Mouse (Mus musculus) heart, embryonic 10.5 days (tissue): ENCODE data around the gene C1qtnf3. TPM values are rescaled to one million over a fixed set of nuclear protein-coding genes. Genes with fewer than 3 reads are reported as not detected.
A peak's percentile ranks its signal among the peaks of the same experiment; 100 is the strongest.

Experiments
- DNase-seq: peaks from one replicate; pipeline ENCODE4 v3.0.0-alpha.2; 2017; ENCODE audit warnings: low spot score
- H3K27ac ChIP-seq: fragments of 300-500 bp; sonication (generic); 2 replicates; pipeline ENCODE4 v1.5.1; 2016; ENCODE audit warnings: mild to moderate bottlenecking
- H3K27me3 ChIP-seq: fragments of 300-500 bp; sonication (generic); 2 replicates; pipeline ENCODE4 v1.6.1; 2016; ENCODE audit warnings: mild to moderate bottlenecking; ENCODE audit not compliant: poor library complexity, insufficient read depth, severe bottlenecking
- H3K36me3 ChIP-seq: fragments of 300-500 bp; sonication (generic); 2 replicates; pipeline ENCODE4 v1.6.1; 2016; ENCODE audit warnings: mild to moderate bottlenecking, moderate library complexity
- H3K4me1 ChIP-seq: fragments of 300-500 bp; sonication (generic); 2 replicates; pipeline ENCODE4 v1.6.1; 2016; ENCODE audit warnings: mild to moderate bottlenecking
- H3K4me3 ChIP-seq: fragments of 300-500 bp; sonication (generic); 2 replicates; pipeline ENCODE4 v1.5.1; 2016; ENCODE audit warnings: mild to moderate bottlenecking, moderate library complexity
- H3K9me3 ChIP-seq: fragments of 300-500 bp; sonication (generic); 2 replicates; pipeline ENCODE4 v1.6.1; 2016; ENCODE audit warnings: mild to moderate bottlenecking, moderate library complexity
- WGBS: fragments of 180-500 bp; shearing (Covaris S2); methylation state at CpG from one replicate; pipeline ENCODE4 v1.1.7; 2016; 5-methylcytosine and 5-hydroxymethylcytosine counted together
- polyA plus RNA-seq: library from polyadenylated mRNA; unstranded; fragments of >200 nt; fragmentation: Nextera tagmentation; extraction: Ambion mirVana; gene quantifications from 2 replicates; pipeline ENCODE4 v1.2.1, GENCODE M21; 2016

C1qtnf3 gene
- polyA plus RNA-seq, 1 experiment from 2014 or later: 0.77 TPM

DNA sequence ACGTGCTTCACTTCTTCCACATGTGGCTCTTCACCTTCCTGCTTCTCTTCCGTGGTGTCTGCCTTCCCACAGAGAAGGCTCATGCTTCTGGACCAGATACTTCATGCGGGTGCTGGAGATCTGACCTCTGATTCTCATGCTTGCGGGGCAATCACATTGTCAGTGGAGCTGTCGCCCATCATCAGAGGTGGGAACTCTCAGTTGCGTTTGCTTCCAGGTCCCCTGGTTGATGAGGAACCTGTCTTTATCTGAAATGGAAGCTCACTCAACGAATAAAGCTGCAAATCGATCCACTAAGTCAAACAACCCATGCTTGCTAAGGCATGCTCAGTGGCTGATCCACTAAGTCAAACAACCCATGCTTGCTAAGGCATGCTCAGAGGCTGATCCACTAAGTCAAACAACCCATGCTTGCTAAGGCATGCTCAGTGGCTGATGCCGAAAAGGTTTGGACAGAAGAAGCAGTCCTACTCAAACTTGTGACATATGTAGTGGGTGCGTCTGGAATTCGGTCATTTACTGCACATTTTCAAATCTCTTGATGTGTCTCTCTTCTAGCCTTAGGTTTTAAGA, 58.9 kb downstream of the C1qtnf3 start:
- 83% methylated on average over 11 of the region's 11 CpGs for WGBS
- H3K4me3 ChIP-seq: no peak overlapping the region
- no peaks in the 10 kb centered on the region for H3K36me3 ChIP-seq

DNA sequence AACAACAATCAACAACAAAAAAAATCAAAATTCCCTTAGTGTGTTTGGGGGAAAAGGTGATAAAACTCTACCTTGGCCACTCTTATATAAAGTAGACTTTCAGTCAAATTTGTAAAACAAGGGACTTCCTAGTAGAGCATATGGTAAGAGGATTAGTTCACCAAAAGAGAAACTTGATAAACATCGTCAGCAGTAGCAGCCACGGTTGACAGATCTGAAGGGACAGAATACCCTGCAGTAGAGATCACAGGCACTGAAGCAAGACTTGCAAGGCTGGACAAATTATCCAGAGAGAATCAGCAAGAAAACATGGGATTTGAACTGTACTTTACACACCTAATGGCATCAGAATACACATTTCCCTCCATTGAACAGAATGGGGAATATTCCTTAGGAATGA, 62.8 kb downstream of the C1qtnf3 start:
- WGBS: 46% methylated on average over 2 of the region's 2 CpGs

More for the DNA sequence above, 58.9 kb downstream of the C1qtnf3 start:
- no peaks in the 10 kb centered on the region for H3K4me1 ChIP-seq
- DNase-seq: peak; percentile 53
- H3K9me3 ChIP-seq: no peaks in the 10 kb centered on the region
- peaks cover 26% of the 10 kb centered on the region for H3K27me3 ChIP-seq
- no peak overlapping the region for H3K27ac ChIP-seq

DNA sequence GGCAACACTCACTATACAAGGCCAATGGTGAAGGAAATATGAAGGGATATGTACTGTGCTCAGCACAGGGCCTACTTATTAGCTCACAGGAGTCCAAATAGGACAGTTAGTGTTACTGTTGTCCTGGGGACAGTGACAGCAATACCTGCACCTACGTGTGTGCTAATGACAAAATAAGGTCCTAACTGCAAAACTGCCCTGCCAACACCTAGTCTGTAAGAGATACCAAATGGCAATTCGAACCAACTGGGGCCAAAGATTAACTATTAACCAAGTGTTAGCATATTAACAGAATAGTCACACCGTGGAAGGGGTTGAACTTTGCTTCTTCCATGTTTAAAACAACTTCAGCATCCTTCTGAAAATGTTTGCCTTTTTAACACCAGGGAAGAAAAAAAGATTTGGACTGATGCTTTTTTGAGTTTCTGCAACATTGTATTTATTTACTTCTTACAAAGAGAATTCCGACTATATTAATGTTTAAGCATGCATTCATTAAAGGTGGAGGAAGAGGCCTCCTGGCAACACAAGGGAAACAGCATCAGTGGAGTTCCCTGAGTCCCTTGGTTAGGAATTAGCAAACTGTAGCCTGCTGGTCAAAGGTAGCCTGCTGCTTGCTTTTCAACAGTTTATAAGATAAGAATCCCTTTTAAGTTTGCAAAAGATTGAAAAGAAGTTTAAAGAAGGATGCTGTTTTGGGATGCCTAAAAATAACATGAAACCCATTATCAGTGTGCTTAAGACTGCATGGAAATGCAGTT, 74.8 kb downstream of the C1qtnf3 start:
- no peak for DNase-seq
- Histone ChIP-seq H3K4me1 (peaks cover 3% of the 10 kb centered on the region; the same call in 1 of the 2 replicates), H3K27me3 (no peaks in the 10 kb centered on the region), H3K36me3 (no peaks in the 10 kb centered on the region), H3K27ac (no peak overlapping the region), H3K9me3 (no peaks in the 10 kb centered on the region), H3K4me3 (no peak overlapping the region)
- 61% methylated on average over 4 of the region's 4 CpGs for WGBS

More for the DNA sequence above, 62.8 kb downstream of the C1qtnf3 start:
- no peak overlapping the region for H3K4me3 ChIP-seq
- peak; percentile 58 for DNase-seq
- no peaks in the 10 kb centered on the region for H3K4me1 ChIP-seq
- H3K9me3 ChIP-seq: no peaks in the 10 kb centered on the region
- H3K27me3 ChIP-seq: peaks cover 12% of the 10 kb centered on the region; the same call in 1 of the 2 replicates
- no peak overlapping the region for H3K27ac ChIP-seq
- H3K36me3 ChIP-seq: no peaks in the 10 kb centered on the region

Other genes starting within 250 kb of the C1qtnf3 start
- 24.9 and 34.4 TPM in 2 replicates for gene Rai14, start 237.7 kb upstream of the C1qtnf3 start, polyA plus RNA-seq
- 14.2 and 17.9 TPM in 2 replicates for gene Amacr, start 29.4 kb downstream of the C1qtnf3 start, polyA plus RNA-seq
- 0.16 TPM in 1 of 2 replicates, not detected in the other for gene Slc45a2, start 48.4 kb downstream of the C1qtnf3 start, polyA plus RNA-seq
- 0.05 and 0.48 TPM in 2 replicates for gene Rxfp3, start 85.7 kb downstream of the C1qtnf3 start, polyA plus RNA-seq
- gene Adamts12, start 112.5 kb downstream of the C1qtnf3 start, polyA plus RNA-seq: 1.0 and 2.1 TPM in 2 replicates